Mouse (Mus musculus): ENCODE results near the gene Hnrnpll. TPM values are rescaled to one million over a fixed set of nuclear protein-coding genes. Genes with fewer than 3 reads are reported as not detected.
A peak's percentile ranks its signal among the peaks of the same experiment; 100 is the strongest.

The Hnrnpll gene
- polyA plus RNA-seq, 1 experiment from 2014 or later, result 83.4 TPM

DNA sequence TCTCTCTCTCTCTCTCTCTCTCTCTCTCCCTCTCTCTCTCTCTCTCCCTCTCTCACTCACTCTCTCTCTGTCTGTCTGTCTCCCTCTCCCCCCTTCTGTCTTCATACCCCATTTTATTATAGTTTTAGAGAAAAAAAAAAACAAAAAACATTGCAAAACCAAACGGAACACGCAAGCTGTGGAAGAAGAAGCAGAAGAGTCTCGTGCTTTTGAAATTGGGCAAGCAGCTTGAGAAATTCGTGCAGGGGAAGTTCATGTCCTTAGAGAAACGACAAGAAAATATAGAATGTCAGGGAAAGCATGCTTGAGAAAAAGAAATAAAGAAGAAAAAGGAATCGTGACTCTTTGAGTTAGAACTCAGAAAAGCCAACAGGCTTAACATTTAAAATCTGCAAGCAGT, 21.1 kb upstream of the Hnrnpll start:
- WGBS, result 81% methylated on average over 6 of the region's 6 CpGs
- H3K4me3 ChIP-seq, result no peak overlapping the region
- no peaks in the 10 kb centered on the region for H3K9me3 ChIP-seq
- H3K4me1 ChIP-seq, result no peaks in the 10 kb centered on the region
- no peaks in the 10 kb centered on the region for H3K27me3 ChIP-seq (replicated peaks; ENCODE audit: low read depth, poor library complexity, severe bottlenecking)
- no peak overlapping the region for H3K27ac ChIP-seq (replicated peaks)
- H3K36me3 ChIP-seq (replicated peaks), result no peaks in the 10 kb centered on the region
- no peak for DNase-seq (ENCODE audit: low spot score)

DNA sequence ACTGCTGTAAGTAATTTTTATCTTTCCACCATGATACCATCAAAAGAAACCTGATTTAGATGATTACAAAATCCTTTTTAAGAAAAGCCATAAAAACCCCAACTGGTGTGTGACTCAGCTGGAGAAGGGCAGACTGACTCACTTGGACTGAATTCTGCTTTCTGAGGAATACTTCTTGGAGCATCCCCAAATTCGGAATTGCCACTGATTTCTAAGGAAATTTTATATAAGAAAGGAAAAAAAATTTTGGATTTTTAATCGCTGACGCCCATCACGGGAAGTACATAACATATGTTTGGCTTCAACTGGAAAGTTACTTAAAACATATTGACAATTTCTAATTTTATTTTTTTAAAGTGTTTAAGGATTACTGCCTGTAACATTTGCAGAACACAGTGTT, 16.6 kb upstream of the Hnrnpll start:
- Histone ChIP-seq H3K27ac (replicated peaks) (no peak overlapping the region), H3K4me1 (no peaks in the 10 kb centered on the region), H3K36me3 (replicated peaks) (no peaks in the 10 kb centered on the region), H3K27me3 (replicated peaks; ENCODE audit: low read depth, poor library complexity, severe bottlenecking) (no peaks in the 10 kb centered on the region), H3K4me3 (no peak overlapping the region), H3K9me3 (no peaks in the 10 kb centered on the region)
- DNase-seq (ENCODE audit: low spot score), result no peak
- WGBS, result 92% methylated on average over 4 of the region's 4 CpGs

DNA sequence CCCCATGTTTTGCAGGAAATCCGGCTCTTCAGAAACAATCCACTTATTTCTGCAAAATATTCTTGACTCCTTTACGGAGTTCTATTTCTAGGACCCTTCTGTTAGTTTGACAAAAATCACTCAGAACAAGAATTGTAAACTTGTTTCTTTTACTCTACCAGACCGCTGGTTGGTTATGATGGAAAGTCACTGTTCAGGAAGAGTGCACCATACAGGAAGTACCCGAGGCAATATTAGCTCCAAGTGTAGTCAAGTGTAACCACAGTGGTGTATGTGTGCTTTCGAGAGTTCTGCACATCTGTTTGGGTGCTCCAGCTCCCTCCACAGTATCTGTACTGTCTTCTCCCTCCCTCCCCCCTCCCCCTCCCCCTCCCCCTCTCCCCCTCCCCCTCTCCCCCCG, 5.1 kb upstream of the Hnrnpll start:
- Histone ChIP-seq H3K36me3 (replicated peaks) (no peaks in the 10 kb centered on the region), H3K27ac (replicated peaks) (no peak overlapping the region), H3K27me3 (replicated peaks; ENCODE audit: low read depth, poor library complexity, severe bottlenecking) (no peaks in the 10 kb centered on the region), H3K9me3 (no peaks in the 10 kb centered on the region), H3K4me3 (no peak overlapping the region), H3K4me1 (peaks cover 10% of the 10 kb centered on the region)
- DNase-seq (ENCODE audit: low spot score), result no peak
- WGBS, result 83% methylated on average over 5 of the region's 6 CpGs

DNA sequence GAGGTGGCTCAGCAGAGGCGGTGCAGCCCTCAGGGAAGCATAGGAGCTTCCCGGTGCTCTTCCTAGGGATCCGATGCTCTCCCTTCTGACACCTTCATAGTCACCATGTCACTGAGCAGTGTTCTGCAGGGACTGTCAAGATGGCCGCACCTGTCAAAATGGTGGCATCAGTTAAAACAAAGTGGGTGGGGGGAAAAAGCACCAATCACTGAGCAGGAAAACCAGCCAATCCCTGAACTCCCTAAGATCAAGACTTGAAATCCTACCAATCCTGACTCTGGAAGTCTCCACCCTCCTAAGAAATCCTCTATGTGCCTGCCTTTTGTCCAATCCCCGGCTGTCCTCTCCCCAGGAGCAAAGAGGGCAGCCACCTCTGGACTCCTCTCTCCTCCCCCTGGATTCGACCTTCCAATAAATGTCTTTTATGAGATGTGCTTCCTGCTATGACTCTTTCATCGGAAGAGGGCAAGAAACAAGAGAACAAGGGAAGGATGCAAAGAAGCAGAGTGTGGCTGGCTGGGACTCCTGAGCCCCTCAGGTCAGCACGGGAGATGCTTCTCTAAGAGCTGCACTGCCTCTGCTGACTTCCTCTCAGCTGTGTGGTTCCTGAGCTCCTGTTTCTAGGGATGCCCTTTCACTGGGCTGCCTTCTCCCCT, 1.8 kb upstream of the Hnrnpll start:
- Histone ChIP-seq H3K4me1 (peaks cover 19% of the 10 kb centered on the region), H3K4me3 (no peak overlapping the region; the same call in 1 of the 2 replicates), H3K27me3 (replicated peaks; ENCODE audit: low read depth, poor library complexity, severe bottlenecking) (no peaks in the 10 kb centered on the region), H3K9me3 (no peaks in the 10 kb centered on the region), H3K27ac (replicated peaks) (no peak overlapping the region; the same call in 1 of the 2 replicates), H3K36me3 (replicated peaks) (no peaks in the 10 kb centered on the region)
- peak; percentile 32 for DNase-seq (ENCODE audit: low spot score)
- 79% methylated on average over 8 of the region's 8 CpGs for WGBS

DNA sequence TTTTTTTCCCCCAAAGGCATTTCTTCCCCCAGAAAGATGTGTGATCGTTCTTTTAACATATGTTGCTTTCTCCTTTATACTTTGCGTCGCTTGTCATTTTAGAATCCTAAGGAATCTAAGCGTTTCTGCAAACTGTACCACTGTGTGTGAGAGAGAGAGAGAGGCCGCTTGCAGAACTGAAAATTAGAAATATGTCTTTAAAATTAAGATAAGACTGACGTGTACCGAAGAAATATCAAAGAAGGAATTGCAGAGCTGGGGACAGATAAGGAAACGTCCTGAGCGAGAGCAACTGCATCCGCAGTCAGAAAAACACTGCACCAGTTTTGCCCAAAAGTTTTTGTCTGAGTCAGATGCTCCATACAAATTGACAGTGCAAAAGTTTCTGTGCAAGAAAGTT, 1.3 kb upstream of the Hnrnpll start:
- Histone ChIP-seq H3K27me3 (replicated peaks; ENCODE audit: low read depth, poor library complexity, severe bottlenecking) (no peaks in the 10 kb centered on the region), H3K4me3 (peak overlapping the region; percentile 83; the same call in 1 of the 2 replicates), H3K4me1 (peaks cover 23% of the 10 kb centered on the region), H3K9me3 (no peaks in the 10 kb centered on the region), H3K27ac (replicated peaks) (no peak overlapping the region), H3K36me3 (replicated peaks) (peaks cover 2% of the 10 kb centered on the region; the same call in 1 of the 2 replicates)
- 85% methylated on average over 10 of the region's 10 CpGs for whole genome bisulfite sequencing
- DNase-seq (ENCODE audit: low spot score), result no peak

DNA sequence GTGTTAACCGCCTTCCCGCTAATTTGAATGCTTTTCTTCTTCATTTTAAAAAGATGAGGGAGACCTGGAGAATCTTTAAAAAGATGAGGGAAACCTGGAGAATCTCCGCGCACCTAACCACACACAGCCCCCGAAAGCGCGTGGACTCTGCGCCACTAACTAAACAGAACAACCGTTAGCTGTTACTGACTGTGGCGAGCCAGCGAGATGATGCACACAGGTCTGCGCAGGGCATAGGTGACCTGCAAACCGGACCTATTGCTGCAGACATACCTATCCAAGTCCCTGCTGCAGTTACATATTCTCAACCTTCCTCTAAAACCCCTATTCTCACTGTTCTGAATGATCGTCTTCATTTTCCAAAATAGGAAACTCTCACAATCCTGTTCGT, 481 bp upstream of the Hnrnpll start:
- H3K9me3 ChIP-seq, result no peaks in the 10 kb centered on the region
- H3K36me3 ChIP-seq (replicated peaks), result peaks cover 10% of the 10 kb centered on the region
- 2% methylated on average over 15 of the region's 15 CpGs for whole genome bisulfite sequencing
- no peak for DNase-seq (ENCODE audit: low spot score)
- H3K4me3 ChIP-seq, result peak overlapping the region; percentile 83
- H3K27me3 ChIP-seq (replicated peaks; ENCODE audit: low read depth, poor library complexity, severe bottlenecking), result no peaks in the 10 kb centered on the region
- peak overlapping the region; percentile 99 for H3K27ac ChIP-seq (replicated peaks)
- H3K4me1 ChIP-seq, result peaks cover 28% of the 10 kb centered on the region

DNA sequence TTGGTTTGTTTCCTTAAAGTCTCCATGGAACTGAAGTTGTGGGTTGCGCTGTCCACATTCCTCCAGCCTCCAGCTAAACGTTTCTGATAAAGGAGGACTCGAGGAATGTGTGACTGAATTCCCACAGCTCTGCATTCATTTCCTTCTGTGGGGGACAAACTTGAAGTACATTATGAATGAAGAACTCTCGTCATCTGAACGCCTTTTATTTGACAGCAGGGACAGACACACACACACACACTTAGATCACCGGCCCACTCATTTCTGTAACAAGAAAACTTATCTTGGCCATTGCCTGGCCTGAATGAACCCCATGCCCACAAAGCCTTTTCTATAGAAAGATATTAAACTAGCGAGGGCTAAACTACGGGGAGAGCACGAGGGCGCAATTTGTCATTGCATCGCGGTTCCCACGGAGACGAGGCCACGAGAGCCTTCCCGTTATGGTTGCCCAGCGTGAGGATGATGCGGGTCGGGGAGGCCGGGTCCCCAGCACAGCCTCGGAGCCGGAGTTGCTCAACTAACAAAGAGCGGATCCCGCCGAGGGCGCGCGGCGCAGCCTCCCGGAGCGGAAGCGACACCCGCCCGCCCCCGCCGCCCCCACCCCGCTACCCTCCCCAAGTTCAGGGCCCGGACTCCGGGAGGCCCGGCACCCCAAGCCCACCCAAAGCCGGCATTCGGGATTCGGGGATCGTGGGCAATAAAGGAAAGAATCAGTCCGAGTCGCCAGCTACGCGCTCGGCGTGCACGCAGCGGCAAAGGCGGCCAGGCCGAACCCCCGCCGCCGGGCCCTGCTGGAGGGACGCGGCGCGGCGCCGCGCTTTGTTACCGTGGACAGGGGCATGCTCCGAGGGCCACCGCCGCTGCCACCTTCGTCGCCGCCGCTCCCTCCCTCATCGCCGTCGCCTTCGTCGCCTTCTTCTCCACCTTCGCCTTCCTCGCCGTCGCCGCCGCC, 1.0 kb downstream of the Hnrnpll start:
- H3K9me3 ChIP-seq, result no peaks in the 10 kb centered on the region
- H3K36me3 ChIP-seq (replicated peaks), result peaks cover 20% of the 10 kb centered on the region
- WGBS, result under 1% methylated on average over 83 of the region's 83 CpGs

DNA sequence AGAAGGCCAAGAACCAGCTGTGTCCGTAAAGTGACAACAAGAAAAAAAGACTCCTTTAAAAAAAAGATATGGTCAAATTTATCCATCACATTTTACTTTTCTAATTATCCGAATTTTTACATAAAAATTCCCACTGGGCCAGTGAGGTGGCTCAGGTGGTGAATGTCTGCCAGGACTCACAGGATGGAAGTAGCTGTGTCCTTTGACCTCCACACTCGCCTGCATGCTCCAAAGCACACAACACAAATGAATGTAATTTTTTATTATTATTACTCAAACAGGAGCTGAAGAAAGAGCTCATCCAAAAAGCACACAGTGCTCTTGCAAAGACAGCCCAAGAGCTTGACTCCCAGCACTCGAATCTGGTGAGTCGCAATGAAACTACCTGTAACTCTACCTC, 2.0 kb downstream of the Hnrnpll start:
- 25% methylated on average over 5 of the region's 5 CpGs for WGBS
- no peaks in the 10 kb centered on the region for H3K27me3 ChIP-seq (replicated peaks; ENCODE audit: low read depth, poor library complexity, severe bottlenecking)
- peak overlapping the region; percentile 83 for H3K4me3 ChIP-seq
- H3K36me3 ChIP-seq (replicated peaks), result peaks cover 20% of the 10 kb centered on the region
- H3K4me1 ChIP-seq, result peaks cover 28% of the 10 kb centered on the region
- peak overlapping the region; percentile 99; the same call in 1 of the 2 replicates for H3K27ac ChIP-seq (replicated peaks)
- DNase-seq (ENCODE audit: low spot score), result peak; percentile 11
- H3K9me3 ChIP-seq, result no peaks in the 10 kb centered on the region

More for the DNA sequence above, 1.0 kb downstream of the Hnrnpll start:
- peak; percentile 79 for DNase-seq (ENCODE audit: low spot score)
- Histone ChIP-seq H3K4me3 (peak overlapping the region; percentile 83), H3K27me3 (replicated peaks; ENCODE audit: low read depth, poor library complexity, severe bottlenecking) (no peaks in the 10 kb centered on the region), H3K4me1 (peaks cover 28% of the 10 kb centered on the region), H3K27ac (replicated peaks) (peak overlapping the region; percentile 99)

DNA sequence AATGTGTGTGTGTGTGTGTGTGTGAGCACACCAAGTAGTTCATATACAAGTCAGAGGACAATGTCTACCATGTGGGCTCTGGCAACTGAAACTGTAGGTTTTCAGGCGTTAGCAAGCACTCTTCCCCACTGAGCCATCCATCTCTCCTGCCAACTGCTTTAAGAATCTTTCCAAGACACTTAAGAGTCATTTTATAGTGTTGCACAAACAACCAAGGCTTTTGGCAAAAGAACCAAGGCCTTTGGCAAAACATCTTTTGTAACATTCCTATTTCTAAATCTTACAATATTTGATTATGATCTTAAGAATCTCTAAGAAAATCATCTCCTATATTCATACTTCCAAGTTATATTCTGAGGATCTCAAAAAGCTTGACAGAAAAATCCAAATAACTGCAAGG, 2.4 kb downstream of the Hnrnpll start:
- Histone ChIP-seq H3K36me3 (replicated peaks) (peaks cover 22% of the 10 kb centered on the region), H3K4me3 (peak overlapping the region; percentile 83), H3K27ac (replicated peaks) (no peak overlapping the region), H3K27me3 (replicated peaks; ENCODE audit: low read depth, poor library complexity, severe bottlenecking) (no peaks in the 10 kb centered on the region), H3K9me3 (no peaks in the 10 kb centered on the region), H3K4me1 (peaks cover 28% of the 10 kb centered on the region)
- WGBS, result 22% methylated on average over 1 of the region's 1 CpGs
- DNase-seq (ENCODE audit: low spot score), result no peak

DNA sequence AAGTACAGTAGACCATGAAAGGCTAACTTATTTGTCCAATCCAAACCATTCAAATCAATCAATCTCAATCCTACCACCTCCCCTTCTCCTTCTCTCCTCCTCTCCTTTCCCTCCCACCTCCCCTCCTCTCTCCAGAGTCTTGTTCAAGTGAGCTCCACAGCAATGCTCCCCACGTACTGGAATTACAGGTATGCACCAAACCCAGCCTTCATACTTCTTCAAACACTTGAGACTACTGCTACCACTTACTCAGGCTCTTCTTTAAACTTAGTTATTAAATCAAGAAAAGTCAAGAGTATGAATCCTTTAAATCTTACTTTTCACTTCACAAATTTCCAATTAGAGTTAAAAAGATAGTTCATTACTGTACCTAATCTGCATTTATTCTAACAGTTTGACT, 3.6 kb downstream of the Hnrnpll start:
- H3K36me3 ChIP-seq (replicated peaks), result peaks cover 34% of the 10 kb centered on the region

DNA sequence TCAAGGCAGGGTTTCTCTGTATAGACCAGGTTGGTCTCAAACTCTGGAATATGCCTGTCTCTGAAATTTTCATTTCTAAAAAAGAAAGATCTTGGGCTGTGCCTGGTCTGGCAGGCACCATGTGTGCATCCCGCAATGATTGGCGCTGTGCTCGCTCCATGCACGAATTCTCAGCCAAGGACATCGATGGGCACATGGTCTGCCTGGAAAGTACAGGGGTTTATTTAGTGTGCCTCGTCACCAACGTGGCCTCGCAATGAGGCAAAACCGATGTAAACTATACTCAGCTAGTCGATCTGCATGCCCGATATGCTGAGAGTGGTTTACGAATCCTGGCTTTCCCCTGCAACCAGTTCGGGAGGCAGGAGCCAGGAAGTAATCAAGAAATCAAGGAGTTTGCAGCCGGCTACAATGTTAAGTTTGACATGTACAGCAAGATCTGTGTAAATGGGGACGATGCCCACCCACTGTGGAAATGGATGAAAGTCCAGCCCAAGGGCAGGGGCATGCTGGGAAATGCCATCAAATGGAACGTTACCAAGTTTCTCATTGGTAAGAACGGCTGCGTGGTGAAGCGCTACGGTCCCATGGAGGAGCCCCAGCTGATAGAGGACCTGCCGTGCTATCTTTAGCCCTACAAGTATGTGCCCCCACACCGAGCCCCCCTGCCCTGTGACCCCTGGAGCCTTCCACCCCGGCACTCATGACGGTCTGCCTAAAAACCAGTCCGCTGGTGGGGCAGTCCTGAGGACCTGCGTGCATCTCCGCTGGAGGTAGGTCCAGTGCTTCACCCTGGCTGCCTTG, 8.0 kb downstream of the Hnrnpll start:
- Histone ChIP-seq H3K36me3 (replicated peaks) (peaks cover 78% of the 10 kb centered on the region), H3K27me3 (replicated peaks; ENCODE audit: low read depth, poor library complexity, severe bottlenecking) (no peaks in the 10 kb centered on the region), H3K4me3 (no peak overlapping the region), H3K9me3 (no peaks in the 10 kb centered on the region), H3K27ac (replicated peaks) (no peak overlapping the region), H3K4me1 (peaks cover 11% of the 10 kb centered on the region)
- 91% methylated on average over 27 of the region's 27 CpGs for WGBS
- no peak for DNase-seq (ENCODE audit: low spot score)

More for the DNA sequence above, 3.6 kb downstream of the Hnrnpll start:
- Histone ChIP-seq H3K9me3 (no peaks in the 10 kb centered on the region), H3K27me3 (replicated peaks; ENCODE audit: low read depth, poor library complexity, severe bottlenecking) (no peaks in the 10 kb centered on the region), H3K4me3 (peak overlapping the region; percentile 16; the same call in 1 of the 2 replicates), H3K27ac (replicated peaks) (no peak overlapping the region), H3K4me1 (peaks cover 25% of the 10 kb centered on the region)
- DNase-seq (ENCODE audit: low spot score), result no peak
- 68% methylated on average over 1 of the region's 1 CpGs for WGBS

DNA sequence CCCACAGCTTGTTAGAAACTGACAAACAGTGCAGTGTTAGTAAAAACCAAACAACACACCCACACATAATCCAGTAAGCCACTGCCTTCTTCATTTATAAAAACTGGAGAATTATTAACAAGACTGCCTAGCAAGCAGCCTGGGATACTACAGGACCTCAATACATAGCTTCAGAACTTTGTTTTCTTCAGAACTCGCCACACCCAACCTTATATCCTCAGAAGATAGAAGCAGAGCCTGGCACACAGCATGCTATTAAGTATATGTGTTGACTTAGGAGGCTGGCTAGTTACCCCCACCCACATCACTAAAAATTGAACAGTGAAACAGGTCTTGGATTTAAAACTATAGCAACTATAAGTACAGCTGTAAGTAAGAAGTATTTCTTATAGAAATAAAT, 10.5 kb downstream of the Hnrnpll start:
- no peak overlapping the region for H3K4me3 ChIP-seq
- no peak for DNase-seq (ENCODE audit: low spot score)
- WGBS, result 84% methylated on average over 1 of the region's 1 CpGs
- no peaks in the 10 kb centered on the region for H3K4me1 ChIP-seq
- H3K27me3 ChIP-seq (replicated peaks; ENCODE audit: low read depth, poor library complexity, severe bottlenecking), result no peaks in the 10 kb centered on the region
- no peaks in the 10 kb centered on the region for H3K9me3 ChIP-seq
- peaks cover 84% of the 10 kb centered on the region for H3K36me3 ChIP-seq (replicated peaks)
- H3K27ac ChIP-seq (replicated peaks), result no peak overlapping the region

All from embryonic facial prominence, embryonic 10.5 days (tissue).